Mouse (Mus musculus): ENCODE data around the gene Pcp4l1. TPM values are rescaled to one million over a fixed set of nuclear protein-coding genes. Genes with fewer than 3 reads are reported as not detected.
A peak's percentile ranks its signal among the peaks of the same experiment; 100 is the strongest.
"Not testable (repeated sequence)": the region's sequence is repeated elsewhere in the genome, so short reads cannot be mapped to it uniquely, and the experiment has no call there.

The Pcp4l1 gene
- polyA plus RNA-seq (2016; fragmentation: Nextera tagmentation; extraction: Ambion mirVana) = 9.2 and 9.3 TPM in 2 replicates

DNA sequence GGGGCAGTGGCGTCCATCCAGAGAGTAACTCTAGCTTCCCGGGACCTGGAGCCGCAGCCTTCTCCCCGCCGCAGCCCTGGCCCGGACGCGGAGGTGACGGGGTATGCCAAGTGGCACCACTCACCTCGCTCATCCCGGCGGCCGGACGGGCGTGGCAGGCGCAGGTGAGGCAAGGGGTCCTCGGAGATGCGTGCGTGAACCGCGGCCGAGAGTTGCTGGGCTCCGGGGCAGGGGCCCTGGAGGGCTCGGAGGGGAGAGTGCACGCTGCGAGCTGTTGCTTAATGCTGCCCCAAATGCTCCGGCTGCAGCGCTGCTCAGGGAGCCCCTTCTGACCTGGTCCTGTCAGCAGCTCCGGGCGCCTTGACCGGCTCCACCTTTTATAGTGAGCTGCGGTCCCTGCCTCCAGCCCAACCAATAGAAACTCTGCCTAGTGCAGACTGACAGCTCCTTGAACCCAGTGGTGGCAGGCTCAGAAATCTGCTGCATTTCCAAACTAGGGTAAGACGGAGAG lies at the start of gene Pcp4l1:
Gene Pcp4l1 (minus strand): TSS at position 382 of the 511 bp plus-strand sequence.
- peak within 1 kb of the TSS; percentile 52 for H3K4me3 ChIP-seq
- H3K27ac ChIP-seq = no peak within 1 kb of the TSS
- peak within 1 kb of the TSS; percentile 53 for H3K9ac ChIP-seq
- H3K4me1 ChIP-seq = peaks cover 25% of the 10 kb centered on the region
- peak within 1 kb of the TSS; percentile 99 for H3K4me2 ChIP-seq (replicated peaks)
- 0% methylated on average over 33 of the region's 33 CpGs for WGBS
- H3K36me3 ChIP-seq = no peaks in the 10 kb centered on the region
- no peaks in the 10 kb centered on the region for H3K9me3 ChIP-seq
- H3K27me3 ChIP-seq = peaks cover 69% of the 10 kb centered on the region
- ATAC-seq (ENCODE audit: insufficient number of reproducible peaks, insufficient read depth, low FRiP score, low TSS enrichment) = peak; percentile 86

DNA sequence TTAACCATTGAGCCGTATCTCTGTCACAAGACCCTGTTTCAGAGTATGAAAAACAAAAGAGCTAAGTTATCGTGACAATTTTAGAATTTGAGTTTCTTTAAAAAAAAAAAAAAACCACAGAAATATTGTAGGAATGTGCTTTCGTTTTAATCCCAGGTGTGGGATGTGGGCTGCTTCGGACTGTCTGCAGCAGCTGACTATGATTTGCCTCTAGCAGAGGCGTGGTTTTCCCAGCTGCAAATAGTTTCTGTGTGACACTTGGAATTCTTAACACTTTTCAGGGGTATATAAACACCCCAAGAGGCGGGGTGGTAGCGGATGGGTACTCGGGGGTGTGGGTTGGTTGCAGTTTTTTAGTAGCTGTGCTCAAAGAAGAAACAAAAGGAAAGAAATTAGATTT lies 49.3 kb upstream of the Pcp4l1 start:
- H3K36me3 ChIP-seq = peaks cover 41% of the 10 kb centered on the region
- 81% methylated on average over 8 of the region's 8 CpGs for WGBS
- ATAC-seq (ENCODE audit: insufficient number of reproducible peaks, insufficient read depth, low FRiP score, low TSS enrichment) = no peak
- H3K9ac ChIP-seq = no peak overlapping the region
- H3K4me3 ChIP-seq = no peak overlapping the region
- no peak overlapping the region for H3K27ac ChIP-seq
- H3K4me1 ChIP-seq = peaks cover 42% of the 10 kb centered on the region
- no peaks in the 10 kb centered on the region for H3K9me3 ChIP-seq
- no peaks in the 10 kb centered on the region for H3K27me3 ChIP-seq
- H3K4me2 ChIP-seq (replicated peaks) = peak overlapping the region; percentile 70; the same call in 1 of the 2 replicates

DNA sequence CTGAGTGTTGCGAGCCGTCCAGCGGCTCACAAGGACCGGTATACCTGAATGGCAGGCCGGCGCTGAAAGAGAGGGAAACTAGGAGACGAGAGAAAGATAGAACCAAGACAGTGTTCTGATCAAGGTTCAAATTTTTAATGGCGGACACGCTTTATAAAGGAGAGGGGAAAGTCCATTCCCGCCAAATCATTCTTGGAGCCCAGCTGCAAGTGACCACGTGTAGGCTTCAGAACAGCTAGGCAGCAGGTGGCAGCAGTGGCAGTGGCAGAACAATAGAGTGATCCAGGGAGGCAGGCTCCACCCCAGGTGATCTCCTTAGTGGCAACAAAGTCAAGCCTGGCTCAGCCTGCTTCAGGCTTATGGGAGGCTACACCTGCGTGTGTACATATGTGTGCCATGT lies 45.9 kb upstream of the Pcp4l1 start:
- not testable (repeated sequence) for H3K27ac ChIP-seq; H3K9ac ChIP-seq; ATAC-seq (ENCODE audit: insufficient number of reproducible peaks, insufficient read depth, low FRiP score, low TSS enrichment); H3K4me2 ChIP-seq (replicated peaks); H3K4me3 ChIP-seq; H3K27me3 ChIP-seq; H3K9me3 ChIP-seq
- Histone ChIP-seq H3K4me1 (peaks cover 13% of the 10 kb centered on the region; the same call in 1 of the 2 replicates), H3K36me3 (peaks cover 73% of the 10 kb centered on the region)
- 83% methylated on average over 12 of the region's 12 CpGs for WGBS

DNA sequence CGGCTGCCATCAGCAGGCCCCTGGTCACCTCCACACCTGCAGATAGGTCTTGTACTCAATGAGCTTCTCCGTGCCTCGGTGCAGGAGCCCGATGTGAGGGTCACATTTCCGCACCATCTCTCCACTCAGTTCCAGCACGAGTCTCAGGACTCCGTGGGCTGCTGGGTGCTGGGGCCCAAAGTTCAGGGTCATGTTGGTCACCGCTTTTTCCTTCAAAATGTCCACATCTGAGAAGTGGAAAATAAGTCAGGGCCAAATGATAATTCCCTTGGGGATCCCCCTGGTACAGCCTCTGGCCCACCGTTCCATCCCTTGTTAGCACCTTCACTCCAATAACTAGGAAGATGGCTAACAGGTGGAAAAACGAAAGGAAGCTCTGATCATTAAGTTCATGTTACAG lies 44.8 kb upstream of the Pcp4l1 start:
- WGBS = 86% methylated on average over 10 of the region's 10 CpGs
- Histone ChIP-seq H3K9ac (no peak overlapping the region), H3K27ac (no peak overlapping the region), H3K36me3 (peaks cover 83% of the 10 kb centered on the region), H3K4me3 (no peak overlapping the region), H3K4me1 (peaks cover 9% of the 10 kb centered on the region; the same call in 1 of the 2 replicates), H3K9me3 (no peaks in the 10 kb centered on the region), H3K4me2 (replicated peaks) (no peak overlapping the region), H3K27me3 (no peaks in the 10 kb centered on the region)
- ATAC-seq (ENCODE audit: insufficient number of reproducible peaks, insufficient read depth, low FRiP score, low TSS enrichment) = no peak

DNA sequence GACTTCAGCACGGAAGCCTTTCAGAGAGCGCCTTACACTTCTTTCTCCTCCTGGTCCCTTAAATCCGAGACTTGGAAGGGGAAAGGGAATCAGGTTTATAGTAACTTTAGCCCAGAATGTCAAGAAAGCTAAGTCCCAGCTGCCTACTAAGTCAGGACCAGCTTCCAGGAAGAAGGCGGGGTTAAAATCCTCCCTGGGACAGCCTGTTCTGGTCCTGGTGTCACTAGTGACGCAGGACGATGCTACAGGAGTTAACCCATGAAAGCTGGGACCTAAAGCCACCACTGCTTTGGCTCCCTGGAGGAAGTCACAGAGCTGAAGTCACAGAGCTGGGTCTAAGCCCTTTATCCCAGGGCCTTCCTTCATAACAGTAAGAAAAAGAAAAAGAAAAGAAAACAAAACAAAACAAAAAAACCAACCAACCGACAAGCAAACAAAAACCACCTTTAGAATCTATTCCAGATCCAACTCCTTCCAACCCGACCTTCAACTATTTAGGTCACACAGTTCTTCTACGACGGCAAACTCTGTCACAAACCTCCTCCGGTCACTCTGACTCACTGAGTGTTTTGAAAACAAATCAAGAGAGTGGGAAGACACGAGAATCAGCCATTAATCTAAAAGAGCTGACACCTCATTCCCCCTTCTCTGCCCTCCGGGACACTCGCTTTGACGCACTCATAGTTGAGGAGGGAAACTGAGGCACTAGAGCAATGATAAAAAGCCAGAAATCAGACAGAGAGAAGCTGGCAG lies 44.1 kb upstream of the Pcp4l1 start:
- Histone ChIP-seq H3K36me3 (peaks cover 85% of the 10 kb centered on the region), H3K9me3 (no peaks in the 10 kb centered on the region), H3K27me3 (no peaks in the 10 kb centered on the region), H3K4me3 (no peak overlapping the region), H3K27ac (no peak overlapping the region), H3K9ac (no peak overlapping the region), H3K4me1 (0 out of 2 replicates have a peak, but pooled peaks cover 3% of the 10 kb centered on the region), H3K4me2 (replicated peaks) (no peak overlapping the region)
- ATAC-seq (ENCODE audit: insufficient number of reproducible peaks, insufficient read depth, low FRiP score, low TSS enrichment) = no peak
- 74% methylated on average over 15 of the region's 15 CpGs for WGBS

DNA sequence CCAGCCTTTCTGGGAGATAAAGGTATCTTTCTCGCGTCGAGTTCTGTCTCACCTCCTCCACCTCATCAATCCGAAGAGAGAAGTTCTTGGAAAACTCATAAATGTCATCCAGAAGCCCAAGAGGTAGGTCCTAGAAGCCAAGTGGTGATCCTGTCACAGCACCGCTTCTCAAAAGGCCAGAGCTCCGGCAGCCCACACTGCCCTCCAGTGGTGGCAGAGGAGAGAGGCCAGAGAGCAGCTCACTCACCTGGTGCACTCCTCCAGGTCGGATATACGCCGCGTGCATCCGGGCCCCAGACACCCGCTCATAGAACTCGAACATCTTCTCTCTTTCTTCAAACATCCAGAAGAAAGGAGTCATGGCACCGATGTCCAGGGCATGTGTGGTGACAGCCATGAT lies 42.4 kb upstream of the Pcp4l1 start:
- WGBS = 75% methylated on average over 14 of the region's 14 CpGs
- ATAC-seq (ENCODE audit: insufficient number of reproducible peaks, insufficient read depth, low FRiP score, low TSS enrichment) = no peak

DNA sequence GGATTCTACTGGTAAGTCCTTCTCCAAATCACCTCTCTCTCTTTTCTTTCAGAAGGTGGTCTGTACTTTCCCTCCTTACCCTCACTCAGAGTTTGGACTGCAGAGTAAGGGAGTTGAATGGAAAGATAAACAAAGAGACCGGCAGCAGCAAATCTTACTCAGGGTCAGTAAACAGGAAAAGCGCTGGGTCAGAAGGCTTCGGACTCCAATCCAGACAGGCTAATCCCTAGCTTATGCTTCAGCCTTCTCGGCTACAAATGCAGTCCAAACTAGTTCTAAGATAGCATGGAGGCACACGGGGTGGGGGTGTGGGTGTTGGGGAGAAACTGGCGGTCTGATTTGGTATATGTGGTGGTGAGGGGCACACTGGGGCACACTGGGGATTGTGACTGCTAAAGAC lies 41.4 kb upstream of the Pcp4l1 start:
- H3K36me3 ChIP-seq = peaks cover 89% of the 10 kb centered on the region

More for the DNA sequence above, 42.4 kb upstream of the Pcp4l1 start:
- Histone ChIP-seq H3K27me3 (no peaks in the 10 kb centered on the region), H3K9ac (no peak overlapping the region), H3K4me3 (no peak overlapping the region), H3K27ac (no peak overlapping the region), H3K36me3 (peaks cover 96% of the 10 kb centered on the region), H3K4me2 (replicated peaks) (no peak overlapping the region), H3K9me3 (no peaks in the 10 kb centered on the region), H3K4me1 (no peaks in the 10 kb centered on the region)

DNA sequence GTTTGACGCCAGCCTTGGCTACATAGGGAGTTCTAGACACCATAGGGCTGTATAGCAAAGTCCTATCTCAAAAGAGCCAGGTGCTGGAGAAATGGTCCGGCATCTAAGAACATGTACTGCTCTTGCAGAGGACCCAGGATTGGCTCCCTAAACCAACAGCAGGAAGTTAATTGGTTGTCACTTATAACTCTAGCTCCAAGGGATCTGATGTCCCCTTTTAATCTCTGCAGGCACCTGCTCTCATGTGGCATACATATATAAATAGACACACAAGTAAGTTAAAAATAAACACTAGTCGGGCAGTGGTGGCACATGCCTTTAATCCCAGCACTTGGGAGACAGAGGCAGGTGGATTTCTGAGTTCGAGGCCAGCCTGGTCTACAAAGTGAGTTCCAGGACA lies 39.7 kb upstream of the Pcp4l1 start:
- H3K9me3 ChIP-seq = no peaks in the 10 kb centered on the region
- H3K9ac ChIP-seq = no peak overlapping the region
- peaks cover 72% of the 10 kb centered on the region for H3K36me3 ChIP-seq
- H3K27ac ChIP-seq = no peak overlapping the region
- H3K27me3 ChIP-seq = no peaks in the 10 kb centered on the region
- 83% methylated on average over 4 of the region's 4 CpGs for WGBS
- ATAC-seq (ENCODE audit: insufficient number of reproducible peaks, insufficient read depth, low FRiP score, low TSS enrichment) = no peak
- H3K4me2 ChIP-seq (replicated peaks) = no peak overlapping the region
- no peak overlapping the region for H3K4me3 ChIP-seq
- peaks cover under 1% of the 10 kb centered on the region for H3K4me1 ChIP-seq

More for the DNA sequence above, 41.4 kb upstream of the Pcp4l1 start:
- no peak overlapping the region for H3K4me3 ChIP-seq
- H3K4me2 ChIP-seq (replicated peaks) = no peak overlapping the region
- H3K9ac ChIP-seq = no peak overlapping the region
- no peaks in the 10 kb centered on the region for H3K9me3 ChIP-seq
- no peak overlapping the region for H3K27ac ChIP-seq
- H3K4me1 ChIP-seq = no peaks in the 10 kb centered on the region
- ATAC-seq (ENCODE audit: insufficient number of reproducible peaks, insufficient read depth, low FRiP score, low TSS enrichment) = no peak
- 82% methylated on average over 6 of the region's 6 CpGs for WGBS
- no peaks in the 10 kb centered on the region for H3K27me3 ChIP-seq

DNA sequence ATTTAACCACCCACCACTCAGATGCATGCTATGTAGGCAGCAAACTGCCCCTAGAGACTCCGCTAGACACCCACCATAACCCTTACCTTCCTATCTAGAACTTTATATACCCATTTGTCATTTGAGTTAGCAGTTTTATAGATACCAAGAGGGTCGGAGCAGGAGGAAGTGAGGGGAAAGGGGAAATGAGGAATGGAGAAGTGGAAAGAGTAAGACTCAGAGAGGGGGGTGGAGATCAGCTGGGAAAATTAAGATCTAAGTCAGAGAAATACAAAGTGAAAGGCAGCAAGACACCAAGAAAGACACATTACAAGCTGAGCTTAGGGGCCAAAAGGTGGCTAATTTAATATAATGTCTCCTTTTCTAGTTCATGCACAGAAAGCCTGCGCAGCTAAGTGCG lies 38.5 kb upstream of the Pcp4l1 start:
- H3K9ac ChIP-seq = no peak overlapping the region
- no peaks in the 10 kb centered on the region for H3K27me3 ChIP-seq
- peaks cover 9% of the 10 kb centered on the region for H3K4me1 ChIP-seq
- no peak overlapping the region for H3K27ac ChIP-seq
- no peak overlapping the region for H3K4me3 ChIP-seq
- H3K36me3 ChIP-seq = peaks cover 60% of the 10 kb centered on the region
- no peak for ATAC-seq (ENCODE audit: insufficient number of reproducible peaks, insufficient read depth, low FRiP score, low TSS enrichment)
- H3K9me3 ChIP-seq = no peaks in the 10 kb centered on the region
- WGBS = 91% methylated on average over 4 of the region's 4 CpGs
- no peak overlapping the region for H3K4me2 ChIP-seq (replicated peaks)

DNA sequence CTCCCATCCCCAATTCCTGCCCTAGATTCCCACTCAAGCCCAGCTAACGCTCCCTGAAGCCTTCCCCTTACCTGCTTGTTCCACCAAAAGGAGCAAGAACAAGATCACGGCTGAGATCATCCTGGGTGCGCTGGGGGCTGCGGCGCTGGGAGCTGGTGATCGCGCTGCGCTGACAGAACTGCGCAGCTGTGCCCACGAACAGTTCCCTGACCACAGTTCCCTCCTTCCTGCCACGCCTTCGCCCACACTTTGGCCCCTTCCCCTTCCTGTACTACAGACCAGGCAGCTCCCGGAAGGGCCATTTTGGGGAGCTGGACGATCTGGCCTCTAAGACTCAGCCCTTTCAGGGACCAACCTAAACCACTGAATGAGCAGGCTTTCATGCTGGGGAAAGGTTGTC lies 38.1 kb upstream of the Pcp4l1 start, which contains the start of gene Fcer1g:
Gene Fcer1g (minus strand): TSS at position 240 of the 400 bp plus-strand sequence.
- 92% methylated on average over 14 of the region's 14 CpGs for WGBS
- peaks cover 57% of the 10 kb centered on the region for H3K36me3 ChIP-seq
- no peak for ATAC-seq (ENCODE audit: insufficient number of reproducible peaks, insufficient read depth, low FRiP score, low TSS enrichment)

DNA sequence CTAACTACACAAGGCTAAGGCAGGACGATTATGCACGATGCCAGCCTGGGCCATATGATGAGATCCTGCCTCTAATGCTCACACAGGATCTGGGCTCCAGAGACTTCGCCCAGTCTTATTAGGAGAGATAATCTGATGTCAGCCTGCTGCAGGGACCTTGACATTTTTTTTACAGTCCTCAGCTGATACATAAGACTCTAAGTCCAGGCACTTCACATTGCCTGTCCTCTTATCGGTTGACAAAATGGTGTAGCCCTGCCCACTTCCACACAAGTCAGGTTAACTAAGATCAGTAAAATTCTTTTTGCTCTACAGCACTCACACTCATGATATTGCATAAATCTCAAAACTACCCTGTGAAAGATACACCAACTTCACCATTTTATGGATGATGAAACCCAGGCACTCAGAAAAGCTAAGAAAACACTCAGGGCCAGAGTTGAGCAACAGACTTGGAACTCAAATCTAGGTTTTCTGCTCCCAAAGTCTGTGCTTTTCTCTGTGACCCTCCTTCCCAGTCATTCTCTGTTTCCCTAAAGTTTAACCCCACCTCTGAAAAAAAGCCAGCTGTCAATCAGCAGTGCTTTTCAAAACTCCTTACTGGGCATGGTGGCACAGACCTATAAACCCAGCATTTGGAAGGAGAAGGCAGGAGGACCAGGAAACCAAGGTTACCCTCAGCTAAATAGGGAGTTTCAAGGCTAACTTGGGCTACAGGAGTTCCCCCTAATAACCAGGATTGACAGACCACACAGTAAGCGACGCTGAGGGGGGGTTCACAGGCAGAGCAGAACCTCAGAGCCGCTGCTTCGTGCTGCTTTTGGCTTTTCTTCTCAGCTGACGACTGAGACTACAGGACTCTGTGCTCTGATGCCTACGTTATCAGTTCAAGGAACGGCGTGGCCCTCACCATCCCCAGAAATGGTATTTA lies 37.0 kb upstream of the Pcp4l1 start:
- Histone ChIP-seq H3K9ac (no peak overlapping the region), H3K4me2 (replicated peaks) (no peak overlapping the region)
- no peak for ATAC-seq (ENCODE audit: insufficient number of reproducible peaks, insufficient read depth, low FRiP score, low TSS enrichment)

More for the DNA sequence above, 38.1 kb upstream of the Pcp4l1 start, which contains the start of gene Fcer1g:
- Histone ChIP-seq H3K27me3 (no peaks in the 10 kb centered on the region), H3K27ac (no peak within 1 kb of the TSS), H3K9ac (no peak within 1 kb of the TSS), H3K4me2 (replicated peaks) (no peak within 1 kb of the TSS), H3K9me3 (no peaks in the 10 kb centered on the region), H3K4me3 (no peak within 1 kb of the TSS), H3K4me1 (peaks cover 9% of the 10 kb centered on the region)

More for the DNA sequence above, 37.0 kb upstream of the Pcp4l1 start:
- Histone ChIP-seq H3K36me3 (peaks cover 47% of the 10 kb centered on the region), H3K4me1 (peaks cover 9% of the 10 kb centered on the region), H3K9me3 (no peaks in the 10 kb centered on the region), H3K4me3 (no peak overlapping the region), H3K27me3 (no peaks in the 10 kb centered on the region), H3K27ac (no peak overlapping the region)
- 85% methylated on average over 12 of the region's 12 CpGs for WGBS

All from embryonic facial prominence, embryonic 12.5 days (tissue).